Mouse (Mus musculus) neural tube, embryonic 13.5 days (tissue): ENCODE data around the gene Ch25h. TPM values are rescaled to one million over a fixed set of nuclear protein-coding genes. Genes with fewer than 3 reads are reported as not detected.
A peak's percentile ranks its signal among the peaks of the same experiment; 100 is the strongest.

Experiments used
- ATAC-seq: fragments of 200-750 bp; cut with Nextera tagmentation; 2 replicates; pipeline ENCODE4 v1.8.0; 2017; ENCODE audit warnings: low read depth, mild to moderate bottlenecking, moderate TSS enrichment, moderate library complexity
- H3K27ac ChIP-seq: fragments of 300-500 bp; sonication (generic); replicated peaks from 2 replicates; pipeline ENCODE4 v1.5.1; 2015; ENCODE audit warnings: moderate library complexity, mild to moderate bottlenecking, inconsistent platforms
- H3K27me3 ChIP-seq: fragments of 300-500 bp; sonication (generic); 2 replicates; pipeline ENCODE4 v1.6.1; 2015; ENCODE audit warnings: mild to moderate bottlenecking, inconsistent platforms
- H3K36me3 ChIP-seq: fragments of 300-500 bp; sonication (generic); 2 replicates; pipeline ENCODE4 v1.6.1; 2015; ENCODE audit warnings: mild to moderate bottlenecking, inconsistent platforms
- H3K4me1 ChIP-seq: fragments of 300-500 bp; sonication (generic); replicated peaks from 2 replicates; pipeline ENCODE4 v1.6.1; 2015; ENCODE audit warnings: inconsistent platforms
- H3K4me2 ChIP-seq: fragments of 300-500 bp; sonication (generic); 2 replicates; pipeline ENCODE4 v1.6.1; 2015; ENCODE audit warnings: inconsistent platforms, mild to moderate bottlenecking, moderate library complexity
- H3K4me3 ChIP-seq: fragments of 300-500 bp; sonication (generic); 2 replicates; pipeline ENCODE4 v1.5.1; 2015; ENCODE audit warnings: mild to moderate bottlenecking, inconsistent platforms
- H3K9ac ChIP-seq: fragments of 300-500 bp; sonication (generic); 2 replicates; pipeline ENCODE4 v1.6.1; 2015; ENCODE audit warnings: moderate library complexity, mild to moderate bottlenecking, inconsistent platforms
- H3K9me3 ChIP-seq: fragments of 300-500 bp; sonication (generic); 2 replicates; pipeline ENCODE4 v1.6.1; 2016; ENCODE audit warnings: inconsistent platforms
- WGBS: fragments of 180-500 bp; shearing (Covaris S2); methylation state at CpG from one replicate; pipeline ENCODE4 v1.1.7; 2015; 5-methylcytosine and 5-hydroxymethylcytosine counted together
- polyA plus RNA-seq: library from polyadenylated mRNA; unstranded; fragments of >200 nt; fragmentation: Nextera tagmentation; extraction: Ambion mirVana; gene quantifications from 2 replicates; pipeline ENCODE4 v1.2.1, GENCODE M21; 2015

Ch25h gene
- polyA plus RNA-seq, 1 experiment from 2014 or later: 0.36 TPM

DNA sequence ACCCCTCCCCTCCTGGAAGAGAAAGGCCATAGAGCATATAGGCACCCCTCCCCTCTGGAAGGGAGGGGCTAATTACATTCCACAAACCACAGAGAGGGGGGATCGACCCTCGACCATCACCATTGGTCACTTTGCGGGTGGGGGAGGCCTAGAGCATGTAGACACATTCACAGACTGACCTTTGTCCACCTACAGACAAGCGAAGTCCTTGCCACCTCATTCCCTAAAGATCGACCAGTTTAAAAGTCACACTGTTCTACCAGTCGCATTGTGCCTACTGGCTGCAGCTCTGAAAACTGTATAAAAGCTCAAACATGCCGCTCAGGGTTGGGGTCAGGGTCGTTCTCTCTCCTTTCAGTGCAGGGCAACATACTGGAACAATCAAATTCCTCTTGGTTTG is 36.6 kb upstream of the Ch25h start:
- Histone ChIP-seq H3K9me3 (no peaks in the 10 kb centered on the region), H3K27ac (no peak overlapping the region), H3K4me3 (no peak overlapping the region), H3K9ac (no peak overlapping the region), H3K36me3 (peaks cover 28% of the 10 kb centered on the region), H3K4me2 (no peak overlapping the region), H3K27me3 (no peaks in the 10 kb centered on the region), H3K4me1 (no peaks in the 10 kb centered on the region)
- no peak for ATAC-seq
- 69% methylated on average over 8 of the region's 8 CpGs for WGBS

DNA sequence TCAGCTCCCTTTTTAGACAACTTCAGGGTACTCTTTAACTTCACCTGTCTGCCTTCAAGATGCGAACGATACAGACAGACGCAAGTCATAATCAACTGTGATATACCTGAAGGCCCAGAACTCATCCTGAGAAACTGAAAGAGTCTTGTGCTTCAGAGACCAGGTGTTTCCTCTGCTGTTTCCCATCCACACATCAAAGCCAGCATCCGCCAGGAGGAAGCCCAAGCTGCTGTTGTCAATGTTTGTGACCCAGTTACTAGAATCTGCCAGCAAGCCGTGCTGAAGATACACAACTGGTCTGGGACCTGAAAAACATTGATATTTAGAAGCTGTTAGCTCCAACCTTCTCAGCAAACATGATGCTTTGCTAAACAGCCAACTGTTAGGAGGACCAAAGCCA is 35.8 kb upstream of the Ch25h start:
- Histone ChIP-seq H3K27me3 (no peaks in the 10 kb centered on the region), H3K4me3 (no peak overlapping the region), H3K4me2 (no peak overlapping the region), H3K9ac (no peak overlapping the region), H3K4me1 (no peaks in the 10 kb centered on the region), H3K36me3 (peaks cover 36% of the 10 kb centered on the region), H3K27ac (no peak overlapping the region), H3K9me3 (no peaks in the 10 kb centered on the region)
- WGBS: 96% methylated on average over 5 of the region's 5 CpGs
- no peak for ATAC-seq

DNA sequence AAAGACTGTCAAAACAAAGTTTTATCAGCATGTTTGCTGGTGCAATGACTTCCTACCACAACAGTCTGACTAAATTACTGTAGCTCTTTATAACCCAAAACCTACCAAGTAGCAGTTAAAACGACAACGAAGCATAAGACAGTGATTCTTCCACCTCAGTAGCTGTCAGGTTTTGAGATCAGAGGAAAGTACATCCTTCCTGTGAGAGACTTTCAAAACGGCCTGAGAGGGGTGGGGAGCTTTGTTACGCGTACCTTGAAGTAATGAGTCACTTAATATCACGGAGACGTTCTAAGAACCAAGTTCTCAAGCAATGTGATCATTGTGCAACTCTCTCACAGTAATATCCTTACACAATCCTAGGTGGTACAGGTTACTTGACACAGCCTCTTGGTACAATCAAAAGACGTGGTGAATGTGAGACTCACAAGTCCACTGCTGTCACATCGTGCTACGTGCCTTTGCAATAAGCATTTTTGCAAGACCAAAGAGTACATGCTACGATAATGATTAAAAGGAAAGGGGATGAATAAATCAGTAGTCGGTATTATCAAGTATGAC is 30.3 kb upstream of the Ch25h start:
- Histone ChIP-seq H3K4me1 (no peaks in the 10 kb centered on the region), H3K36me3 (peaks cover 38% of the 10 kb centered on the region), H3K9ac (no peak overlapping the region), H3K9me3 (no peaks in the 10 kb centered on the region), H3K4me3 (no peak overlapping the region), H3K27me3 (no peaks in the 10 kb centered on the region), H3K4me2 (no peak overlapping the region), H3K27ac (no peak overlapping the region)
- 91% methylated on average over 12 of the region's 12 CpGs for WGBS
- no peak for ATAC-seq

GRCm38 (mm10) chr19:34500763-34501162 is 25.8 kb upstream of the Ch25h start:
- no peak for ATAC-seq
- no peak overlapping the region for H3K4me2 ChIP-seq
- no peaks in the 10 kb centered on the region for H3K9me3 ChIP-seq
- H3K27ac ChIP-seq: no peak overlapping the region
- H3K4me1 ChIP-seq: peaks cover 4% of the 10 kb centered on the region; the same call in 1 of the 2 replicates
- peaks cover 6% of the 10 kb centered on the region for H3K36me3 ChIP-seq
- H3K4me3 ChIP-seq: no peak overlapping the region
- WGBS: 46% methylated on average over 4 of the region's 4 CpGs
- no peak overlapping the region for H3K9ac ChIP-seq
- no peaks in the 10 kb centered on the region for H3K27me3 ChIP-seq

GRCm38 (mm10) chr19:34496353-34496752 is 21.4 kb upstream of the Ch25h start:
- H3K27me3 ChIP-seq: no peaks in the 10 kb centered on the region
- ATAC-seq: no peak
- no peak overlapping the region for H3K9ac ChIP-seq
- H3K36me3 ChIP-seq: 0 out of 2 replicates have a peak, but pooled peaks cover 3% of the 10 kb centered on the region
- WGBS: 61% methylated on average over 1 of the region's 1 CpGs
- no peak overlapping the region for H3K4me2 ChIP-seq
- no peak overlapping the region for H3K27ac ChIP-seq
- no peaks in the 10 kb centered on the region for H3K9me3 ChIP-seq
- H3K4me1 ChIP-seq: peaks cover 4% of the 10 kb centered on the region; the same call in 1 of the 2 replicates
- no peak overlapping the region for H3K4me3 ChIP-seq

- Histone ChIP-seq H3K4me1 (peaks cover 4% of the 10 kb centered on the region; the same call in 1 of the 2 replicates), H3K9ac (no peak overlapping the region), H3K27ac (no peak overlapping the region), H3K36me3 (0 out of 2 replicates have a peak, but pooled peaks cover 3% of the 10 kb centered on the region), H3K9me3 (no peaks in the 10 kb centered on the region), H3K4me3 (no peak overlapping the region), H3K4me2 (no peak overlapping the region), H3K27me3 (no peaks in the 10 kb centered on the region)
- ATAC-seq: no peak
- 89% methylated on average over 4 of the region's 4 CpGs for WGBS
Measured at GRCm38 (mm10) chr19:34493859-34494258, 18.9 kb upstream of the Ch25h start.

DNA sequence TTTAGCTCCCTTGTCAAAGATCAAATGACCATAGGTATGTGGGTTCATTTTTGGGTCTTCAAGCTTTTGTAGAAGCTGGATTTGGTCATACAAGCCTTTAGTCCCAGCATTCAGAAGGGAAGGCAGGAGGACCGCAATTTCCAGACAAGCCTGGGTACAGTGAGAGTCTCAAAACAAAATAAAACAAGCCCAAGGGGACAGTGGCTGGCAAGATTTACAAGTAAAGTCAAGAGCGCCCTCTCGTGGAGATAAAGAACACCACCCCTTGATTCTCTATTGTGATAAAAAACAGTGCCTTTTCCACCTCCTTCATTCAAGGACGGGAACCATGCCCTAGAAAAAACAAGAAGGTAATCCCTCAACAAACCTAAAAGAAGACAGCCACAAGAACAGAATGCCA is 8.6 kb upstream of the Ch25h start:
- no peak overlapping the region for H3K9ac ChIP-seq
- no peak overlapping the region for H3K4me3 ChIP-seq
- WGBS: 7% methylated on average over 4 of the region's 4 CpGs
- no peak overlapping the region for H3K4me2 ChIP-seq
- H3K27ac ChIP-seq: no peak overlapping the region
- 0 out of 2 replicates have a peak, but pooled peaks cover under 1% of the 10 kb centered on the region for H3K27me3 ChIP-seq
- H3K9me3 ChIP-seq: no peaks in the 10 kb centered on the region
- ATAC-seq: no peak
- H3K36me3 ChIP-seq: no peaks in the 10 kb centered on the region
- H3K4me1 ChIP-seq: no peaks in the 10 kb centered on the region

DNA sequence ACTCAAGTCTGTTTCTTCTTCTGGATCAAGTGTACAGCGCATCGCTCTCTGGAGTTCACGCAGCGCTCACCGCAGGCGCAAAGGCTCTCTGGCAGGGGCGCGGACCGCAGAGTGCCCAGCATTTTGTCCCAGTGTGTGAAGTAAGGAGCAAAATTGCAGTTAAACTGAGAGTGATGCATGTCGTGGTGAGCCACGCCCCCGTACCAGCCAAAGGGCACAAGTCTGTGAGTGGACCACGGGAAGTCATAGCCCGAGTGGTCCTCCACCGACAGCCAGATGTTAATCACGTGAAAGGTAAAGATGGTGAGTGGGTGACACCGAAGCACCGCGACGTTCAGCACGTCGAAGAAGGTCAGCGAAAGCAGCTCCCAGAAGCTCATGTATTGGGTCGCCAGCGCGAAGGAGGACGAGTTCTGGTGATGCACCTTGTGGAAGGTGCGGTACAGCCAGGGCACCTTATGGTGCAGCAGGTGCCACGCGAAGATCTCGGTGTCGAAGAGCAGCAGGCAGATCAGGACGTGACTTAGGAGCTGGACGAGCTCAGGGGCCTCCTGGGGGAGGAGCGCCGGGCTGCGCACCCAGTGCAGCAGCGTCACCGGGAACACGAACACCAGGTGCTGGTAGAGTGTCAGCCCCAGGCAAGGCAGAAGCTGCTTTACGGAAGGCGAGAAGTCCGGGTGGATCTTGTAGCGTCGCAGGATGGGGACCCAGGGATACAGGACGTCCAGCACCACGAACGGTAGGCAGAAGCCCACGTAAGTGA is 555 bp downstream of the Ch25h start:
- Histone ChIP-seq H3K4me2 (peak overlapping the region; percentile 96), H3K27ac (no peak overlapping the region), H3K27me3 (peaks cover 57% of the 10 kb centered on the region), H3K36me3 (no peaks in the 10 kb centered on the region), H3K9me3 (no peaks in the 10 kb centered on the region), H3K4me1 (peaks cover 20% of the 10 kb centered on the region), H3K9ac (peak overlapping the region; percentile 68), H3K4me3 (peak overlapping the region; percentile 59)
- peak; percentile 86 for ATAC-seq
- 6% methylated on average over 49 of the region's 49 CpGs for WGBS

DNA sequence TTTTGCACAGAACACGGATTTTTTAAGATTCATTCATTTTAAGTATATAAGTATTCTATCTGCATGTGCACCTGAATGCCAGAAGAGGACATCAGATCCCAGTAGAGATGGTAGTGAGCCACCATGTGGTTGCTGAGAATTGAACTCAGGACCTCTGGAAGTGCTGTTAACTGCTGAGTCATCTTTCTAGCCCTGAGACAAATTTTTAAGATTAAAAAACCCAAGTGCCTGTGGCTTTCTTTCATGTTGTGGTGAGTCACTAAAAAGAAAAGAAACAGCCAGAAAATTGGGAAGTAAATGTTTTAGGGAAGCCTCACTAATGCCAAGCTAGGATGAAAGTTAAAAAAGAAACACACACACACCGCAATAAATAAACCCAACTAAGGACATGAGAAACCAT is 3.3 kb downstream of the Ch25h start:
- Histone ChIP-seq H3K27ac (no peak overlapping the region), H3K9ac (no peak overlapping the region), H3K4me3 (no peak overlapping the region), H3K27me3 (peaks cover 46% of the 10 kb centered on the region), H3K4me1 (peaks cover 20% of the 10 kb centered on the region), H3K36me3 (no peaks in the 10 kb centered on the region), H3K4me2 (no peak overlapping the region), H3K9me3 (no peaks in the 10 kb centered on the region)
- no peak for ATAC-seq
- 83% methylated on average over 2 of the region's 2 CpGs for WGBS

GRCm38 (mm10) chr19:34468794-34469193 is 6.2 kb downstream of the Ch25h start:
- peaks cover 18% of the 10 kb centered on the region for H3K27me3 ChIP-seq
- no peak for ATAC-seq
- no peaks in the 10 kb centered on the region for H3K36me3 ChIP-seq
- no peaks in the 10 kb centered on the region for H3K4me1 ChIP-seq
- no peaks in the 10 kb centered on the region for H3K9me3 ChIP-seq
- WGBS: 48% methylated on average over 3 of the region's 3 CpGs
- H3K9ac ChIP-seq: no peak overlapping the region
- H3K27ac ChIP-seq: no peak overlapping the region
- H3K4me2 ChIP-seq: no peak overlapping the region
- no peak overlapping the region for H3K4me3 ChIP-seq

DNA sequence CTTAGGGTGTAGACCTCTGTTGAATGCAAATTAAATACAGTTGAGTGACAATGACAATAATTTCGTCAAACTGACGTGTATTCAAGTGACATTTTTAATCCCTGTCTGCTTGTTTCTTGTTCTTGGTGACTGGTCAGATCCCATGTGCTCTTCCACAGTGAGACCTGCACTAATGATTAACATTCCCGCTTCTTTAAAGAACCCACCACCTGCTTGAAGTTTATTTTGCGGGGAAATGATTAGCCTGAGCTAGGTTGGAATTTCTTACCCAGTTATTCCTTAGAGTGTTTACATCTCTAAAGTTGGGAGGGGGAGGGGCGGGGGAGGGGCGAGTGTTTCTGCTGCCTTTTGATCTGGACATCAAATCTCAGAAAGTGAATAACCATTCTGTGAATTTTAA is 6.7 kb downstream of the Ch25h start:
- Histone ChIP-seq H3K36me3 (no peaks in the 10 kb centered on the region), H3K9ac (no peak overlapping the region), H3K27ac (no peak overlapping the region), H3K4me1 (no peaks in the 10 kb centered on the region), H3K4me3 (no peak overlapping the region), H3K27me3 (peaks cover 12% of the 10 kb centered on the region), H3K4me2 (no peak overlapping the region), H3K9me3 (no peaks in the 10 kb centered on the region)
- ATAC-seq: no peak
- WGBS: 43% methylated on average over 6 of the region's 6 CpGs

- Histone ChIP-seq H3K4me2 (no peak overlapping the region), H3K27me3 (no peaks in the 10 kb centered on the region), H3K4me3 (no peak overlapping the region), H3K27ac (no peak overlapping the region), H3K9ac (no peak overlapping the region), H3K36me3 (no peaks in the 10 kb centered on the region), H3K9me3 (no peaks in the 10 kb centered on the region), H3K4me1 (no peaks in the 10 kb centered on the region)
- no peak for ATAC-seq
- WGBS: 78% methylated on average over 3 of the region's 3 CpGs
Measured at GRCm38 (mm10) chr19:34464453-34464852, 10.5 kb downstream of the Ch25h start.
